Mouse (Mus musculus) ES-Bruce4 (cell line): ENCODE results near the gene Zfp990.
"Not testable (repeated sequence)": the region's sequence is repeated elsewhere in the genome, so short reads cannot be mapped to it uniquely, and the experiment has no call there.

Experiments used
- CTCF ChIP-seq: IDR thresholded peaks from one replicate; pipeline ENCODE4 v1.8.1; 2011; ENCODE audit warnings: low read depth, low read length
- POLR2A ChIP-seq: IDR thresholded peaks from one replicate; pipeline ENCODE4 v1.8.1; 2011; ENCODE audit warnings: low read length; ENCODE audit not compliant: insufficient read depth

- TF ChIP-seq CTCF, POLR2A: not testable (repeated sequence)
Observed at GRCm38 (mm10) chr4:145480699-145481098, 29.9 kb upstream of the Zfp990 start.
